Mouse (Mus musculus) brain, embryonic 14.5 days (tissue): ENCODE results near the gene Six3.

ENCODE experiments used
- CTCF ChIP-seq: fragments of 200-500 bp; IDR thresholded peaks from 2 replicates; pipeline ENCODE4 v1.5.1; 2012; ENCODE audit warnings: inconsistent platforms, mild to moderate bottlenecking, moderate library complexity, borderline replicate concordance; ENCODE audit not compliant: insufficient read depth, insufficient read length; ENCODE audit errors: extremely low read depth
- POLR2A ChIP-seq: fragments of 200-500 bp; IDR thresholded peaks from 2 replicates; pipeline ENCODE4 v1.6.1; 2012; ENCODE audit warnings: mild to moderate bottlenecking, inconsistent platforms, borderline replicate concordance; ENCODE audit not compliant: poor library complexity, insufficient read depth, insufficient read length, severe bottlenecking; ENCODE audit errors: extremely low read depth

GRCm38 (mm10) chr17:85612526-85613265 is 712 bp upstream of the Six3 start:
- TF ChIP-seq CTCF (no peak), POLR2A (no peak)
